Mouse (Mus musculus): ENCODE results near the gene Nfix. TPM values are rescaled to one million over a fixed set of nuclear protein-coding genes. Genes with fewer than 3 reads are reported as not detected.

Gene Nfix
- polyA plus RNA-seq, 2 experiments: 1.4 to 2.5 TPM

- H3K4me2 ChIP-seq (ENCODE audit: low read depth): no peak overlapping the region
- peaks cover 12% of the 10 kb centered on the region for H3K27me3 ChIP-seq (ENCODE audit: control insufficient read depth, insufficient read depth, low read length)
- H3K36me3 ChIP-seq (replicated peaks; ENCODE audit: control insufficient read depth, insufficient read depth, low read depth): no peaks in the 10 kb centered on the region
- ATAC-seq (ENCODE audit: insufficient read depth): no peak
- no peak for DNase-seq (ENCODE audit: low read depth in 3 of 3, low spot score in 3 of 3)
- TF ChIP-seq CTCF (IDR thresholded peaks at IDR 0.05; ENCODE audit: low read depth) (no peak), EP300 (IDR thresholded peaks at IDR 0.05; ENCODE audit: low read depth) (no peak)
- no peak overlapping the region for H3K4me3 ChIP-seq (ENCODE audit: insufficient read depth in 1 of 2, low read depth in 2 of 2, low read length in 2 of 2)
- H3K27ac ChIP-seq: no peak overlapping the region
- WGBS (ENCODE audit: insufficient replicate concordance): 75% methylated on average over 17 of the region's 17 CpGs
- H3K9me3 ChIP-seq (ENCODE audit: control insufficient read depth, low read length): no peaks in the 10 kb centered on the region
- H3K9ac ChIP-seq (replicated peaks): no peak overlapping the region
- peaks cover 2 to 5% of the 10 kb centered on the region in 2 experiments; a peak in 2 of 4 replicates for H3K4me1 ChIP-seq (replicated peaks; ENCODE audit: control insufficient read depth in 2 of 2, insufficient read depth in 2 of 2, low read length in 1 of 2)
Observed at GRCm38 (mm10) chr8:84816117-84816516, 16.0 kb upstream of the Nfix start.

GRCm38 (mm10) chr8:84815547-84815946 is 15.4 kb upstream of the Nfix start:
- peaks cover 2 to 9% of the 10 kb centered on the region in 2 experiments; a peak in 3 of 4 replicates for H3K4me1 ChIP-seq (replicated peaks; ENCODE audit: control insufficient read depth in 2 of 2, insufficient read depth in 2 of 2, low read length in 1 of 2)
- no peak overlapping the region for H3K9ac ChIP-seq (replicated peaks)
- DNase-seq (ENCODE audit: low read depth in 3 of 3, low spot score in 3 of 3) (peak; percentile 75 to 78 (median 77)), ATAC-seq (ENCODE audit: insufficient read depth) (peak; percentile 67)
- H3K4me2 ChIP-seq (ENCODE audit: low read depth): no peak overlapping the region
- peak; percentile 99 for TF ChIP-seq CTCF (IDR thresholded peaks at IDR 0.05; ENCODE audit: low read depth)
- no peak for TF ChIP-seq EP300 (IDR thresholded peaks at IDR 0.05; ENCODE audit: low read depth)
- no peak overlapping the region for H3K4me3 ChIP-seq (ENCODE audit: insufficient read depth in 1 of 2, low read depth in 2 of 2, low read length in 2 of 2)
- no peaks in the 10 kb centered on the region for H3K36me3 ChIP-seq (replicated peaks; ENCODE audit: control insufficient read depth, insufficient read depth, low read depth)
- 5% methylated on average over 9 of the region's 9 CpGs for WGBS (ENCODE audit: insufficient replicate concordance)
- H3K27ac ChIP-seq: no peak overlapping the region
- no peaks in the 10 kb centered on the region for H3K9me3 ChIP-seq (ENCODE audit: control insufficient read depth, low read length)
- H3K27me3 ChIP-seq (ENCODE audit: control insufficient read depth, insufficient read depth, low read length): peaks cover 14% of the 10 kb centered on the region

- DNase-seq (ENCODE audit: low read depth in 3 of 3, low spot score in 3 of 3): no peak
- Histone ChIP-seq H3K27me3 (ENCODE audit: control insufficient read depth, insufficient read depth, low read length) (peaks cover 14% of the 10 kb centered on the region), H3K9me3 (ENCODE audit: control insufficient read depth, low read length) (no peaks in the 10 kb centered on the region), H3K4me2 (ENCODE audit: low read depth) (no peak overlapping the region), H3K9ac (replicated peaks) (no peak overlapping the region), H3K4me3 (ENCODE audit: insufficient read depth in 1 of 2, low read depth in 2 of 2, low read length in 2 of 2) (no peak overlapping the region), H3K27ac (no peak overlapping the region), H3K4me1 (replicated peaks; ENCODE audit: control insufficient read depth in 2 of 2, insufficient read depth in 2 of 2, low read length in 1 of 2) (peaks cover 5 to 10% of the 10 kb centered on the region in 2 experiments), H3K36me3 (replicated peaks; ENCODE audit: control insufficient read depth, insufficient read depth, low read depth) (no peaks in the 10 kb centered on the region)
- TF ChIP-seq CTCF (IDR thresholded peaks at IDR 0.05; ENCODE audit: low read depth) (no peak), EP300 (IDR thresholded peaks at IDR 0.05; ENCODE audit: low read depth) (no peak)
- ATAC-seq (ENCODE audit: insufficient read depth): no peak
- WGBS (ENCODE audit: insufficient replicate concordance): 42% methylated on average over 19 of the region's 19 CpGs
Observed at GRCm38 (mm10) chr8:84814555-84815441, 14.7 kb upstream of the Nfix start.

GRCm38 (mm10) chr8:84814240-84814554 is 14.1 kb upstream of the Nfix start:
- 88% methylated on average over 11 of the region's 11 CpGs for WGBS (ENCODE audit: insufficient replicate concordance)
- Histone ChIP-seq H3K4me2 (ENCODE audit: low read depth) (no peak overlapping the region), H3K36me3 (replicated peaks; ENCODE audit: control insufficient read depth, insufficient read depth, low read depth) (no peaks in the 10 kb centered on the region), H3K4me3 (ENCODE audit: insufficient read depth in 1 of 2, low read depth in 2 of 2, low read length in 2 of 2) (no peak overlapping the region), H3K27me3 (ENCODE audit: control insufficient read depth, insufficient read depth, low read length) (peaks cover 14% of the 10 kb centered on the region), H3K9ac (replicated peaks) (no peak overlapping the region), H3K27ac (no peak overlapping the region), H3K4me1 (replicated peaks; ENCODE audit: control insufficient read depth in 2 of 2, insufficient read depth in 2 of 2, low read length in 1 of 2) (peaks cover 6 to 10% of the 10 kb centered on the region in 2 experiments), H3K9me3 (ENCODE audit: control insufficient read depth, low read length) (no peaks in the 10 kb centered on the region)
- no peak for DNase-seq (ENCODE audit: low read depth in 3 of 3, low spot score in 3 of 3)
- TF ChIP-seq CTCF (IDR thresholded peaks at IDR 0.05; ENCODE audit: low read depth): no peak
- no peak for TF ChIP-seq EP300 (IDR thresholded peaks at IDR 0.05; ENCODE audit: low read depth)
- ATAC-seq (ENCODE audit: insufficient read depth): no peak

- Histone ChIP-seq H3K4me3 (ENCODE audit: insufficient read depth in 1 of 2, low read depth in 2 of 2, low read length in 2 of 2) (no peak overlapping the region), H3K9me3 (ENCODE audit: control insufficient read depth, low read length) (no peaks in the 10 kb centered on the region), H3K27ac (no peak overlapping the region), H3K4me1 (replicated peaks; ENCODE audit: control insufficient read depth in 2 of 2, insufficient read depth in 2 of 2, low read length in 1 of 2) (peaks cover 6 to 10% of the 10 kb centered on the region in 2 experiments), H3K4me2 (ENCODE audit: low read depth) (no peak overlapping the region), H3K36me3 (replicated peaks; ENCODE audit: control insufficient read depth, insufficient read depth, low read depth) (no peaks in the 10 kb centered on the region), H3K9ac (replicated peaks) (no peak overlapping the region), H3K27me3 (ENCODE audit: control insufficient read depth, insufficient read depth, low read length) (peaks cover 14% of the 10 kb centered on the region)
- TF ChIP-seq CTCF (IDR thresholded peaks at IDR 0.05; ENCODE audit: low read depth): no peak
- no peak for TF ChIP-seq EP300 (IDR thresholded peaks at IDR 0.05; ENCODE audit: low read depth)
- DNase-seq (ENCODE audit: low read depth in 3 of 3, low spot score in 3 of 3): no peak
- ATAC-seq (ENCODE audit: insufficient read depth): no peak
- 31% methylated on average over 3 of the region's 3 CpGs for WGBS (ENCODE audit: insufficient replicate concordance)
Observed at GRCm38 (mm10) chr8:84813830-84814229, 13.7 kb upstream of the Nfix start.

Data from liver, embryonic 14.5 days (tissue).